Mouse (Mus musculus): Measurements from ENCODE around the gene Olfr222. TPM values are rescaled to one million over a fixed set of nuclear protein-coding genes. Genes with fewer than 3 reads are reported as not detected.
A peak's percentile ranks its signal among the peaks of the same experiment; 100 is the strongest.

The Olfr222 gene
- polyA plus RNA-seq, 1 experiment from 2014 or later = not detected

DNA sequence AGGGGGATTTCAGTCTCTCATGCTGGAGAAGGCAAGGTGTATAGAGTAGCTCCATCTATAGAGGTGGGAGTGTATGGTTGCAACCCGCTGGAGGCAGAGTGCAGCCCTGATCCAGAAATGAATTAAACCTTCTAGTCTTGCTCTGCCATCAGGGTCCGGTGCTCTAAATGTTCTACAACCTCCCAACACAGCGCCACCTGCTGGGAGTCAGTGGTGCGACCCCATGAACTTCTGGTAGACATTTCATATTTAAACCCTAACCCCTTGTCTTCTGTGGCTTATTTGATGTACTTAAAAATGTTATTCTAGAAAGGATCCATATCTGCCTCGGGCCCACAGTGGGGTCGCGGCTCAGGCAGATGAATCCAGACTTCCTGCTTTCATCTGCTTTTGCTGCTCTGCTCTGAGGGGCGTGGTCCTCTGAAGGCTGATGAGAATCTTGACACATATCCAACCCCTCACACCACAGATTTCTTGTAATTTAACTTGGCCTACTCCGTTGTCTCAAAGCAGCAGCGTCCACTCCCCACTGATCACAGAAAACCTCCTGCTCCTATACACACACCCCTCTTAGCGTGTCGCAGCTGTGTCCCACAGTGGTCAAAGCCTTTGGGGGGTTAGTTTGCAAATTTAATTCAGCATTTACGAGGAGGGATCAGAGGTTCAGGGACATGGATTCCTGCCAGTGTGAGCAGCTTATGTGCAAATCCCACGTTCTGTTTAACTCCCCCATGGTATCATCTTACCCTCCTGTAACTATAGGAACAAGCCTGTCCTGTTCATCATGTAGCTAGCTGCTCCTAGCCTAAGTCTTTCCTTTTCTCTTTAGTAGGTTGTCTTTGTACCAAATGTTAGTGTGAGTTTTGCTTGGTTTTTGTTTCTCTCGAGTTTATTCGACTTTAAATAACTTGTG is 38.6 kb downstream of the Olfr222 start:
- H3K27ac ChIP-seq = no peak overlapping the region

DNA sequence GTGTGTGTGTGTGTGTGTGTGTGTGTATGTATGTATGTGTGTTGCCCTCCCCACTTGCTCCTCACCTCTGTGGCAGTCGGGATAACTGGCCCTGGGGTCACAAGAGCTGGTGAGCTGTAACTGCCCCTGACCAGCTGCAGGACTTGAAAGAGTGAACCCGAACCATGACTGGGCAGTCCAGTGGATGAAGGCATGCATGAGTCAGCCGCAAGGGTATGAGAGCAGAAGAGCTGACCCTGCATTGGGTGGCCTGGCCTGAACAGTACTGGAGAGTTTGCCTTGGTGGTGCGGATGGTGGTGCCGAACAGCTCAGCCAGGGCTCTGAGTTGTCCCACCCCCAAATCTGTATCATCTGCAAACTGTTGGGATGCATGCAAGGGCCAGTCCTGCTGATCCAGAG is 44.5 kb downstream of the Olfr222 start:
- no peaks in the 10 kb centered on the region for H3K9me3 ChIP-seq (replicated peaks)
- H3K27me3 ChIP-seq (ENCODE audit: low read depth, poor library complexity, severe bottlenecking) = no peaks in the 10 kb centered on the region
- H3K27ac ChIP-seq = no peak overlapping the region
- no peak overlapping the region for H3K4me3 ChIP-seq
- no peaks in the 10 kb centered on the region for H3K36me3 ChIP-seq
- 71% methylated on average over 5 of the region's 5 CpGs for WGBS
- no peak for DNase-seq (ENCODE audit: low spot score)
- peaks cover 12% of the 10 kb centered on the region for H3K4me1 ChIP-seq

More for the DNA sequence above, 38.6 kb downstream of the Olfr222 start:
- no peak overlapping the region for H3K4me3 ChIP-seq
- H3K4me1 ChIP-seq = 0 out of 2 replicates have a peak, but pooled peaks cover 6% of the 10 kb centered on the region
- DNase-seq (ENCODE audit: low spot score) = no peak
- no peaks in the 10 kb centered on the region for H3K36me3 ChIP-seq
- no peaks in the 10 kb centered on the region for H3K9me3 ChIP-seq (replicated peaks)
- WGBS = 74% methylated on average over 16 of the region's 16 CpGs
- H3K27me3 ChIP-seq (ENCODE audit: low read depth, poor library complexity, severe bottlenecking) = no peaks in the 10 kb centered on the region

DNA sequence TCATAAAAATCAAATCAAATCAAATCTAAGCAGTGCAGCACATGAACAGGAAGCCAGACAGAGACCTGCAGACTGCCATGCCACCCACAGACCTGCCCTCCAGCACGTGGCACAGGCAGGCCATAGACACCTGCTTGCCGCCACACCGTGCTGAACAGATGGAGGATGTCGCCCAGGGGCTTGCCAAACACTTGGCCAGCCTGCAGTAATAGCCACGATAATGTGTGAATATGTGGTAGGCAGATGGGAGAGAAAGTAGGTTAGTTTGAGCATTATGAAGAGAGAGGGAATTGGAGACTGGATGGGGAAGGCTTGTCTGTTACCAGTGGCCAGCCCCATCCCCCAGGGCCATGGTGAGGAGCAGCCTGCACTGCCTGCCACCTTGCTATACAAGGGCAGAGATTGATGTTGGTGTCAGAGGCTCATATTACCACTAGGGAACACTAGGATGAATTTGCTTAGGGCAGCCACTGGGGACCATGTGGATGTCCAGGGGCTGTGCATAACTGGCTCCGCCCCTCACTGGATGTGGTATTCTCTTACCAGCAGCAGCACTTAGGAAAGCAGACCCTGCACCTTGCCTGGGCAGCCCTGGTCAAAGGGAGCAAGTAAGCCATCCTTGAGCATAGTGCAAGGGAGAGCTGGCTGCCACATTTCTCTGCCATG is 45.0 kb downstream of the Olfr222 start:
- 79% methylated on average over 6 of the region's 6 CpGs for WGBS

DNA sequence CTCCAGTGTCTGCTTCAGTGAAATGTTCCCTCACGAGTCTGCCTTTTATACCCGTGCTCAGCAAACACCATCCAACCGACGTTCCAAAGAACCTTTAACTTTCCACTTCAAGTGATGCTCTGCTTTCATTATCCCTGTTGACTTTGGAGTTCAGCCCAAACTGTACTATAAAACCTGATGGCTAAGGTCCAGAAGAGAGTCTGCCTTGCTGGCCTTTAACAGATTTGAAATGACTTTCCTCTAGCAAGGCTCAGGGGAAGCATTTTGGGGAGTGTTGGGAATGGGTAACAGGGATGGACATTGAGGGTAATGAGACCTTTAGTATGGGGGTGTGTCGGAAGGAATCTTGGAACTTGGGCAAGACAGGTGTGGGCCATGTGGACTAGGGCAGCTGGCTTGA is 45.8 kb downstream of the Olfr222 start:
- WGBS = 91% methylated on average over 5 of the region's 5 CpGs
- DNase-seq (ENCODE audit: low spot score) = no peak
- Histone ChIP-seq H3K4me1 (peaks cover 12% of the 10 kb centered on the region), H3K4me3 (no peak overlapping the region), H3K9me3 (replicated peaks) (no peaks in the 10 kb centered on the region; the same call in 1 of the 2 replicates), H3K27me3 (ENCODE audit: low read depth, poor library complexity, severe bottlenecking) (no peaks in the 10 kb centered on the region), H3K36me3 (no peaks in the 10 kb centered on the region), H3K27ac (no peak overlapping the region)

More for the DNA sequence above, 45.0 kb downstream of the Olfr222 start:
- peaks cover 12% of the 10 kb centered on the region for H3K4me1 ChIP-seq
- DNase-seq (ENCODE audit: low spot score) = peak; percentile 42
- H3K27me3 ChIP-seq (ENCODE audit: low read depth, poor library complexity, severe bottlenecking) = no peaks in the 10 kb centered on the region
- H3K4me3 ChIP-seq = no peak overlapping the region
- no peaks in the 10 kb centered on the region for H3K9me3 ChIP-seq (replicated peaks)
- no peaks in the 10 kb centered on the region for H3K36me3 ChIP-seq
- H3K27ac ChIP-seq = no peak overlapping the region

DNA sequence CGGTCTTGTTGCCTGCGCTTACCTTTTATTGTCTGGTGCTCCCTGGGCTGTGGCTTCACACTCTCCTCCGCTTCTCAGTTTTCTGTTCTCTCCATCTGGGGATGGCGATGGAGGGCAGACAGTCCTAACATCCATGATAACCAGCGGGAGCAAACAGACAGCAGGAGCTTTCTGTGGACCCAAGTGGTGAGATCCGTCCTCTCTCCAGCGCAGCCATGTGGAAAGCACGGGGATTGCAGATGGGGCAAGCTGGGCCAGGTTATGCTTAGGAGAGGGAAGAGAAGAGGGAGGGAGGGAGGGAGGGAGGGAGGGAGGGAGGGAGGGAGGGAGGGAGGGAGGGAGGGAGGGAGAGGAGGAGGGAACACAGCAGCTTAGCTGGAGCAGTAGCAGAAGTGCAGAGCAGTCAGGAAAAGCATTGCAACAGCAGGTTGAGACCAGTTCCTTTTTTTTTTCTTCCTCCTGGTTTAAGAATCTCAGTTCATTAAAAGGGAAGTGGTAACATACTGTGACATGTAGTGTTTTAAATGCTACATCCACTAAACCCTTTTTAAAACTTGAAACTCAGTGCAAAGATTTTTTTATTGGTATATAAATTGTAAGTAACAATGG is 49.5 kb downstream of the Olfr222 start, which contains the start of gene Zkscan17:
Zkscan17 (minus strand) TSS at position 280 of the 609 bp plus-strand sequence.
- Histone ChIP-seq H3K27ac (no peak within 1 kb of the TSS), H3K4me3 (no peak within 1 kb of the TSS), H3K9me3 (replicated peaks) (no peaks in the 10 kb centered on the region; the same call in 1 of the 2 replicates), H3K36me3 (no peaks in the 10 kb centered on the region), H3K4me1 (peaks cover 10% of the 10 kb centered on the region), H3K27me3 (ENCODE audit: low read depth, poor library complexity, severe bottlenecking) (no peaks in the 10 kb centered on the region)
- WGBS = 50% methylated on average over 8 of the region's 8 CpGs
- no peak for DNase-seq (ENCODE audit: low spot score)

DNA sequence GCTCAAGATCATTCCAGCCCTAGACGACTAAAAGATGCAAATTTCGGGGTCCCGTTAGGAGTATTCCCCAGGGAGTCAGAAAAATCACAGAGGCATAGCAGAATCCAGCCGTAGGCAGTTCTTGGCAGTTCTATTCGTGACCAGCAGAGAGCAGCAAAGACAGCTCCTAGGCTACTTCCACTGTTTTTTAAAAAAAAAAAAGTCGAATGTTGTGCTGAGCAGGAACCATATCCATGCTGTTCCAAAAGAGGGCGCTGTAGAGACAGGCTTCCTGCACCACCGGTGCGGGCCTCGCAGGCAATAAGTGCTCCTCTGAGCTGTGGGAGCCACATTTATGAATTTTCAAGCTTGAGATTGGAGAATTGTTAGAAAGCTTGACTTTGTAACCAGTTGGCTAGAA is 50.8 kb downstream of the Olfr222 start:
- Histone ChIP-seq H3K27me3 (ENCODE audit: low read depth, poor library complexity, severe bottlenecking) (no peaks in the 10 kb centered on the region), H3K36me3 (no peaks in the 10 kb centered on the region), H3K4me3 (no peak overlapping the region), H3K9me3 (replicated peaks) (no peaks in the 10 kb centered on the region; the same call in 1 of the 2 replicates), H3K27ac (no peak overlapping the region), H3K4me1 (peaks cover 5% of the 10 kb centered on the region; the same call in 1 of the 2 replicates)
- peak; percentile 61 for DNase-seq (ENCODE audit: low spot score)
- 14% methylated on average over 10 of the region's 10 CpGs for WGBS

DNA sequence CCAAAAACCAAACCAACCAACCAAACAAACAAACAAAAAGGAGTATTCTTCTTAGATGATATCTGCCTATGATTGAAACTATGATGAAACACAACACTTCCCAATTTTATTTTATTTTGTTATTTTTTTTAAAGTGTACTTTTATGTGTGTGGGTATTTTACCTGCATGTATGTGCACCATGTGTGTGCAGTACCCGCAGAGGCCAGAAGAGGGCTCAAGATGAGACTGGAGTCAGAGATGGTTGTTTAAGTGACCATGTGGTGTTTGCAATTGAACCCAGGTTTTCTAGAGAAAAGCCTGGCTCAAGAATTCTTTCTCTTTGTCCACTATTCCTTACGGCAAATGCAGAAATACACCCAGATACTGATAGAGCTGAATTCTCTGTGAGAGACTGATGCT is 51.9 kb downstream of the Olfr222 start:
- H3K27ac ChIP-seq = no peak overlapping the region
- WGBS = 99% methylated on average over 2 of the region's 2 CpGs

More for the DNA sequence above, 51.9 kb downstream of the Olfr222 start:
- Histone ChIP-seq H3K4me1 (peaks cover 15% of the 10 kb centered on the region), H3K36me3 (no peaks in the 10 kb centered on the region), H3K4me3 (no peak overlapping the region), H3K9me3 (replicated peaks) (no peaks in the 10 kb centered on the region; the same call in 1 of the 2 replicates), H3K27me3 (ENCODE audit: low read depth, poor library complexity, severe bottlenecking) (no peaks in the 10 kb centered on the region)
- no peak for DNase-seq (ENCODE audit: low spot score)

Other genes starting within 250 kb of the Olfr222 start
- gene Prss38, start 200.6 kb downstream of the Olfr222 start, polyA plus RNA-seq (2016; fragmentation: Nextera tagmentation; extraction: Ambion mirVana) = not detected in 2 replicates
- gene Jmjd4, start 126.2 kb downstream of the Olfr222 start, polyA plus RNA-seq (2016; fragmentation: Nextera tagmentation; extraction: Ambion mirVana) = 16.8 and 21.8 TPM in 2 replicates
- gene Snap47, start 125.0 kb downstream of the Olfr222 start, polyA plus RNA-seq (2016; fragmentation: Nextera tagmentation; extraction: Ambion mirVana) = 106 and 122 TPM in 2 replicates
- 5.7 and 7.9 TPM in 2 replicates for gene Zfp867, start 103.8 kb downstream of the Olfr222 start, polyA plus RNA-seq (2016; fragmentation: Nextera tagmentation; extraction: Ambion mirVana)
- 45.2 and 46.1 TPM in 2 replicates for gene Zkscan17, start 49.5 kb downstream of the Olfr222 start, polyA plus RNA-seq (2016; fragmentation: Nextera tagmentation; extraction: Ambion mirVana)
- not detected in 2 replicates for gene Nlrp3, start 34.7 kb downstream of the Olfr222 start, polyA plus RNA-seq (2016; fragmentation: Nextera tagmentation; extraction: Ambion mirVana)
- gene Olfr223, start 17.1 kb upstream of the Olfr222 start, polyA plus RNA-seq (2016; fragmentation: Nextera tagmentation; extraction: Ambion mirVana) = not detected in 2 replicates
- gene Mprip, start 85.1 kb upstream of the Olfr222 start, polyA plus RNA-seq (2016; fragmentation: Nextera tagmentation; extraction: Ambion mirVana) = 52.3 and 62.9 TPM in 2 replicates
- gene Pld6, start 211.4 kb upstream of the Olfr222 start, polyA plus RNA-seq (2016; fragmentation: Nextera tagmentation; extraction: Ambion mirVana) = 4.5 and 4.9 TPM in 2 replicates
- gene Flcn, start 233.8 kb upstream of the Olfr222 start, polyA plus RNA-seq (2016; fragmentation: Nextera tagmentation; extraction: Ambion mirVana) = 32.8 and 36.6 TPM in 2 replicates